Mouse (Mus musculus) C2C12 (cell line): ENCODE measurements around the gene Dpf1. TPM values are rescaled to one million over a fixed set of nuclear protein-coding genes. Genes with fewer than 3 reads are reported as not detected.

Experiments
- H3K27me3 ChIP-seq: one replicate; pipeline ENCODE4 v1.6.1; 2011; ENCODE audit not compliant: control insufficient read depth, insufficient read depth, insufficient read length
- H3K36me3 ChIP-seq: one replicate; pipeline ENCODE4 v1.6.1; 2011; ENCODE audit not compliant: control insufficient read depth, insufficient read depth
- H3K4me3 ChIP-seq: one replicate; pipeline ENCODE4 v1.5.1; 2011; ENCODE audit warnings: mild to moderate bottlenecking, control low read depth; ENCODE audit not compliant: poor library complexity, insufficient read depth, severe bottlenecking
- H3K79me2 ChIP-seq: one replicate; pipeline ENCODE4 v1.6.1; 2011; ENCODE audit not compliant: control insufficient read depth, insufficient read depth
- H3K79me3 ChIP-seq: one replicate; pipeline ENCODE4 v1.6.1; 2011; ENCODE audit warnings: low read depth, control low read depth
- H3ac ChIP-seq: one replicate; pipeline ENCODE3; 2011; ENCODE audit warnings: low read depth; ENCODE audit not compliant: control insufficient read depth, insufficient read length
- CEBPB ChIP-seq: IDR thresholded peaks from one replicate; pipeline ENCODE4 v1.6.1; 2011; ENCODE audit warnings: low read depth, mild to moderate bottlenecking, control low read depth, moderate library complexity
- CTCF ChIP-seq: IDR thresholded peaks from one replicate; pipeline ENCODE4 v1.5.1; 2011; ENCODE audit not compliant: control insufficient read depth, insufficient read depth, insufficient read length
- FOSL1 ChIP-seq: IDR thresholded peaks from one replicate; pipeline ENCODE4 v1.8.0; 2011; ENCODE audit warnings: mild to moderate bottlenecking, low read length; ENCODE audit not compliant: poor library complexity, insufficient read depth, severe bottlenecking
- MAX ChIP-seq: IDR thresholded peaks from one replicate; pipeline ENCODE4 v1.6.1; 2011; ENCODE audit warnings: mild to moderate bottlenecking, control low read depth
- MYOD1 ChIP-seq: IDR thresholded peaks from one replicate; pipeline ENCODE4 v1.6.1; 2011; ENCODE audit warnings: low read depth; ENCODE audit not compliant: control insufficient read depth, insufficient read length
- MYOG ChIP-seq: IDR thresholded peaks from one replicate; pipeline ENCODE4 v1.6.1; 2011; ENCODE audit not compliant: control insufficient read depth, insufficient read length; ENCODE audit errors: extremely low read depth
- USF1 ChIP-seq: IDR thresholded peaks from one replicate; pipeline ENCODE4 v1.6.1; 2011; ENCODE audit warnings: low read depth, mild to moderate bottlenecking, control low read depth, moderate library complexity
- polyA plus RNA-seq: library from polyadenylated mRNA; unstranded; fragments of >200 nt; fragmentation: generic; extraction: Trizol; gene quantifications from one replicate; pipeline ENCODE4 v1.2.1, GENCODE M21; 2012; ENCODE audit warnings: missing spikeins

Dpf1 gene
- polyA plus RNA-seq, 1 experiment, result 14.3 TPM

DNA sequence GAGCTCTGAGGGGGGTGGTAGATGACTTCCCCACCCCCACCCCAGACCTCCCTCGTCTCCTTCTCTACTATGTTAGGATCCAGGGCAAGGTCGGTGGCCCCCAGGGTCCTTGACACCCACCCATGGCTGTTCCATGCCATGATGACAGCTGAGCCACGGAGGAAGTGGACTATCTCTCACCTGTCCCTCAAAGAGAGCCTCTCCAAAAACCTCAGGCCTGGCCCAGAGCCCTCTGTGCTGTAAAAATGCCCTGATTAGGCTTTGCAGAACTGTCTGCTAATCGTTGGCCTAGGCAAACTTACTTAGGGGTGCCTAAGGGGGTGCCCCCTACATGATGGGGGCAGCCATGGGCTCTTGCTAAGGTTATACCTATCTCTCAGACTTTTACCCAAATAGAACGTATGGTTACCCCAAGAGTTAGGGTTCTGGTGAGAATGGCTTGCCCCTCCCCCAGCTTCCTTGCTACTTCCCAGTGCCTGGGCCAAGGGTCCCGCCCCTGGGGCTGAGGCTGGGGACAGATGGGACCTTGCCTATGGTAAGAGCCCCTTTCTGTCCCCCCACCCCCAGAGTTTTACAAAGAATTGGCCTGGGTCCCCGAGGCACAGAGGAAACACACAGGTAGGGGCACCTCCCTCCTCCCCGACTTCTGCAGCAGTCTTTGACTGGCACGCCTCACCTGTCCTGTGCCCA, 10.0 kb downstream of the Dpf1 start:
- H3K4me3 ChIP-seq, result no peak overlapping the region
- H3K27me3 ChIP-seq, result no peaks in the 10 kb centered on the region
- TF ChIP-seq MYOG (no peak), MAX (no peak), USF1 (no peak), MYOD1 (no peak), CEBPB (no peak), CTCF (no peak), FOSL1 (no peak)
- H3K79me3 ChIP-seq, result no peaks in the 10 kb centered on the region
- H3K36me3 ChIP-seq, result no peaks in the 10 kb centered on the region
- H3ac ChIP-seq, result no peak overlapping the region
- H3K79me2 ChIP-seq, result no peaks in the 10 kb centered on the region

DNA sequence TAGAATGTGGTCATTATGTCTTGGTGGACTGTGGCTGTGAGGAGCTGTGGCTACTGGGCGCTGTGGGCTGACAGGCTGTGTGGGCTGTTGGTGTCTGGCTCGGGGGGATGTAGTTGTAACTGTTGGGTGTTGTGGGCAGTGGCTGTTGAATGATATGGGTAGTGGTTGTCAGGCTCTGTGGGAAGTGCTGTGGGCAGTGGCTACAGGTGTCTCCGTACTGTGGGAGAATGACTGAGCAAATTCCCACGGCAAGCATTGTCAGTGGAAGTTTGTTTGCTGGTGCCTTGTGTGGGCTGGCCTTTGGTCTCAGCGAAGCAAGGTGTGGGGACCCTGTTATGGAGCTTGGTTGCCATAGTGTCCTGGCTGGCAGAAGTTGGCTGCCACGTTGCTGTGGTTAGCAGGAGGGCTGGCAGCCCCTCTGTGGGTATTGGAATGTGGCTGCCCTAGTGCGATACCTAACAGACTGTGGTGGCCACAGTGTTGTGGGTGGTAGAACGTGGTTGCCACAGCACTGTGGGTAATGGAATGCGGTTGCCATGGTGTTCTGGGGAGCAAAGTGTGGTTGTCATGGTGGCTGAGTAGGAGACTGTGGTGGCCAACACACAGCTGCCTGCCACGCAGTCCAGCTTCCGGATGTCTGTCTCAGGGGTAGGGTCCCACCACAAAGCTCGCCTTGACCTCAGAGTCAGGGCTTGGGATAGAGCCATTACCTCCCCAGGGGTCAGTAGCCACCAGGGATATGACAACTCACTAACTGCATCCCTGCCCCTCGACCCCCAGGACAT, 11.3 kb downstream of the Dpf1 start:
- Histone ChIP-seq H3ac (no peak overlapping the region), H3K27me3 (no peaks in the 10 kb centered on the region), H3K79me3 (no peaks in the 10 kb centered on the region), H3K36me3 (no peaks in the 10 kb centered on the region), H3K4me3 (no peak overlapping the region), H3K79me2 (no peaks in the 10 kb centered on the region)
- no peak for TF ChIP-seq USF1
- no peak for TF ChIP-seq CEBPB
- no peak for TF ChIP-seq CTCF
- no peak for TF ChIP-seq MYOD1
- TF ChIP-seq MYOG, result no peak
- TF ChIP-seq MAX, result no peak
- TF ChIP-seq FOSL1, result no peak

DNA sequence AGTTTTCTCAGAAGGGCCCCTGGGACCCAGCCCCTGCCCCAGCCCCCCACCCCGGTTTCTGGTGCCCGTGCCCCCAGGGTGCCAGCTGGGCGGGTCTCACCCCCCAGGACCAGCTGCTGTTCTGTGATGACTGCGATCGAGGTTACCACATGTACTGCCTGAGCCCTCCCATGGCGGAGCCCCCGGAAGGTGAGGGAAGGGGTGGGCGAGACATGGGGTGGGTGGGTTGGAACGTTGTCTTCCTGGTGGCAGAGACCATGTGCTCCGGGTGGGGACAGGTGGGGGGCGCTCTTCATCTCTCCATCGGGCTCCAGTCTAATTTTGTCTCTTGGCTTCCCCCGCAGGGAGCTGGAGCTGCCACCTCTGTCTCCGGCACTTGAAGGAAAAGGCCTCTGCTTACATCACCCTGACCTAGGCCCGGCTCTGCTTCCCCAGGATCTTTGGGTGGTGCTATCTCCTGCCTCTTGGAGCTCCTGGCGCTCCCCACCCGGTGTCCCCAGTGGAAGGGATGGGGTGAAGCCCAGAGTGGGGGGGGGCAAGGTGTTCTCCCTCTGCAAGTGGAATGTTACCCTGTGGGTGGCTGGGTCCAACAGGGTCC, 12.5 kb downstream of the Dpf1 start:
- Histone ChIP-seq H3K27me3 (no peaks in the 10 kb centered on the region), H3K79me3 (no peaks in the 10 kb centered on the region), H3K79me2 (no peaks in the 10 kb centered on the region), H3ac (no peak overlapping the region), H3K36me3 (no peaks in the 10 kb centered on the region), H3K4me3 (no peak overlapping the region)
- no peak for TF ChIP-seq FOSL1
- TF ChIP-seq MYOG, result no peak
- no peak for TF ChIP-seq MAX
- no peak for TF ChIP-seq USF1
- no peak for TF ChIP-seq CTCF
- TF ChIP-seq MYOD1, result no peak
- no peak for TF ChIP-seq CEBPB

DNA sequence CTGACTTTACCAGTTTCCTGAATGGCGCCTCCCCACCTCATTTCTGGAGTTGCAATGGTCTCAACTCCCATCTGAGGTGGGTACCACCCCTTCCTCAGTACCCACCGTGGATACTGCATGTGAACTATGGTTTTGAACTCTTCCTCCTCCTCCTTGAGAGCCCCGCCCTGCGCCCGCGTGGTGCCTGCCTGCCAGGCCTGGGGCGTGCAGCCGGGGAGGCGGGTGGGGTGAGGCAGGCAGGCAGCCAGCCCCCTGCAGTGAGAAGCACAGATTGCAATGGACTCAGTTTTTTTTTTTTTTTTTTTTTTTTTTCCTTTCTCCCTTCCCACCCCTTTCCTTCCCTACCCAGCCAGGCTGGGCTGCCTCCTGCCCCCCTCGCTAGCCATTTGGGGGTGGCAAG, 13.2 kb downstream of the Dpf1 start:
- Histone ChIP-seq H3K79me2 (no peaks in the 10 kb centered on the region), H3K4me3 (no peak overlapping the region), H3K36me3 (no peaks in the 10 kb centered on the region), H3K79me3 (no peaks in the 10 kb centered on the region), H3ac (no peak overlapping the region), H3K27me3 (no peaks in the 10 kb centered on the region)
- TF ChIP-seq CEBPB (no peak), MYOD1 (no peak), MYOG (no peak), USF1 (no peak), FOSL1 (no peak), CTCF (no peak), MAX (no peak)

DNA sequence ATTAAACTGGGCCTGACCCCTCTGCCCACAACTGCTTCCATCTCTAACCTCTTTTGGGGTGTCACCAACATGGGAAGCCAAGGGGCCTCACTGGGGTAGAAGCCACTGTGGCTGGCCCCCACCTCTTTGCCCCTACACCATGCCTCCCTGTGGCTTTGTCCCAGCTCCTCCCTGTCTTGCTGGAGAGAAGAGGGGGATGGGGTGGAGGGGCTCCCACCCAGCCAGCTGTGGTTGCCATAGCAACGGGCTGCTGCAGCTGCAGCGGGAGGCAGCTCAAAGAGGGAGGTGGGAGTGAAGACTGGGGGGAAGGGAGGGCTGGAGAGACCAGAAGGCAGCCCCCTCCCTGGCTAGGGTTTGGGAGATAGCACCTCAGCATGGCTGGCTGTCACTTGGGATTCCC, 13.8 kb downstream of the Dpf1 start:
- H3K27me3 ChIP-seq, result no peaks in the 10 kb centered on the region
- H3K4me3 ChIP-seq, result no peak overlapping the region
- H3ac ChIP-seq, result no peak overlapping the region
- no peaks in the 10 kb centered on the region for H3K79me3 ChIP-seq
- no peaks in the 10 kb centered on the region for H3K36me3 ChIP-seq
- H3K79me2 ChIP-seq, result no peaks in the 10 kb centered on the region
- TF ChIP-seq MYOD1 (no peak), MAX (no peak), CEBPB (no peak), CTCF (no peak), FOSL1 (no peak), MYOG (no peak)
